25 mouse cellular contexts compared by ENCODE assay signal in the genomic region with DNA sequence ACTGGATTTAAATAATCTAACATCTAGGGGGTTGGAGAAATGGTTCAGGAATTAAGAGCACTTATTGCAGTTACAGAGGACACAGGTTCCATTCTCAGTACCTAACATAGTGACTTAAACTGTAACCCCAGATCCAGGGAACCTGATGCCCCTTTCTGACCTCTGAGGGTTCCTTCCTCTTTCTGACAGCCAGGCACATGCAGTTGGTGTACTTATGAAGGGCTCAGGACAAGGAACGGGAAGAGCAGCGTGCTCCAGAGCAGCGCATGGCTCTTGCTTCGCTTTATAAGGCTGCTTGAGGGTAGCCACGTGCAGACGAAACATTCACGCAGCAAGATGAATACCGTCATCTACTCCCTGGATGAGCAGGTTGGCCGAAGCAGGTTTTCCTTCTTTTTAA. TPM values are rescaled to one million over a fixed set of nuclear protein-coding genes. Genes with fewer than 3 reads are reported as not detected.
DNase-seq lines count a peak whose midpoint lies in the region; ATAC-seq and TF ChIP-seq lines count a peak whose summit lies in the region.
"Had no signal": no experiment of that assay in that cellular context is flagged by ENCODE, and none has a peak within 500 bp of the region (broad histone marks: within the 10 kb centered on the region; RNA-seq: fewer than 3 reads in every experiment).

No protein-coding gene starts in this region.

- peak overlapping the region; percentile 40 for H3K4me3 ChIP-seq in gastrocnemius, adult 2 months
- H3K4me3 ChIP-seq: forebrain, embryonic 10.5 days; forebrain, embryonic 13.5 days; heart, adult 2 months; heart, embryonic 10.5 days; heart, embryonic 13.5 days; hindbrain, embryonic 13.5 days; intestine, embryonic 15.5 days had no signal

- peak; percentile 57 for ATAC-seq in common myeloid progenitor, adult 5-6 weeks (replicated peaks; ENCODE audit: low read depth, poor library complexity, severe bottlenecking)
- ATAC-seq in megakaryocyte, adult 5-6 weeks (ENCODE audit: poor library complexity, severe bottlenecking), result peak; percentile 55
- ATAC-seq: forebrain, embryonic 13.5 days; forebrain, embryonic 16.5 days; hindbrain, embryonic 16.5 days; intestine, embryonic 15.5 days had no signal

- no peak for TF ChIP-seq CTCF in gastrocnemius, adult 2 months (IDR thresholded peaks at IDR 0.05)

- no peak for DNase-seq in gastrocnemius, adult 2 months
- DNase-seq in gastrocnemius, postnatal 25 days, result no peak
- no peak for DNase-seq in lung, postnatal 25 days (ENCODE audit: low spot score)
- no peak for DNase-seq in cerebellum, adult 8-10 months
- DNase-seq: adrenal gland, adult 2 months; adrenal gland, postnatal 25 days; B cell, adult 2 months; cerebellum, adult 11-12 months; cerebellum, adult 9-11 months; cerebellum, postnatal 36 days; gastrocnemius, postnatal 14 days; heart, adult 2 months; heart, postnatal 14 days; heart, postnatal 4 days; kidney, adult 11 months had no signal

- intact Hi-C loops in gastrocnemius, adult 2 months (cut with DNase I), result loop anchor here (5.0 kb wide), 2 partner anchors 34 to 51 kb away; partner anchors contain the start of gene Zfp507

- peak overlapping the region; percentile 86 for H3K27ac ChIP-seq in gastrocnemius, adult 2 months
- H3K27ac ChIP-seq: forebrain, embryonic 10.5 days; forebrain, embryonic 13.5 days; heart, adult 2 months; heart, embryonic 10.5 days; heart, embryonic 13.5 days; hindbrain, embryonic 13.5 days; intestine, embryonic 15.5 days had no signal

RNA-seq across cellular contexts. Expression of gene Dpy19l3, which starts 3.4 kb away (rescaled TPM):
- total RNA-seq in gastrocnemius, adult 2 months (2021), result 1 to 10 TPM; 5.8 to 7.1 TPM
- 1 to 10 TPM; 5.0 TPM for total RNA-seq in gastrocnemius, postnatal 25 days (2021)
- total RNA-seq in common myeloid progenitor, adult 5-6 weeks (2017), result 17.6 and 23.5 TPM in 2 replicates
- total RNA-seq in megakaryocyte, adult 5-6 weeks (2015), result 4.9 and 6.2 TPM in 2 replicates
- 1.3 and 1.7 TPM in 2 replicates for total RNA-seq in megakaryocyte, adult 5-6 weeks (2017)

RNA-seq across cellular contexts. Expression of gene Zfp507, which starts 51.9 kb away (rescaled TPM):
- total RNA-seq in gastrocnemius, adult 2 months (2021), result 10 to 100 TPM; 17.9 to 18.5 TPM
- 10 to 100 TPM; 13.8 to 15.4 TPM for total RNA-seq in gastrocnemius, postnatal 25 days (2021)
- total RNA-seq in common myeloid progenitor, adult 5-6 weeks (2017), result 22.5 and 23.8 TPM in 2 replicates
- 1.4 and 2.8 TPM in 2 replicates for total RNA-seq in megakaryocyte, adult 5-6 weeks (2015)
- total RNA-seq in megakaryocyte, adult 5-6 weeks (2017), result 1.4 and 3.7 TPM in 2 replicates
